Mouse (Mus musculus) heart, embryonic 16.5 days (tissue): ENCODE data around the gene Hoxa6. TPM values are rescaled to one million over a fixed set of nuclear protein-coding genes. Genes with fewer than 3 reads are reported as not detected.

Source experiments
- ATAC-seq: fragments of 200-750 bp; cut with Nextera tagmentation; replicated peaks from 2 replicates; pipeline ENCODE4 v1.8.0; 2017; ENCODE audit warnings: moderate number of reproducible peaks; ENCODE audit not compliant: insufficient read depth, low FRiP score; ENCODE audit errors: extremely low read depth
- H3K27ac ChIP-seq: fragments of 300-500 bp; sonication (generic); 2 replicates; pipeline ENCODE4 v1.5.1; 2014; ENCODE audit warnings: mild to moderate bottlenecking, low read length, control low read depth, moderate library complexity
- H3K27me3 ChIP-seq: fragments of 300-500 bp; sonication (generic); 2 replicates; pipeline ENCODE4 v1.6.1; 2014; ENCODE audit warnings: low read length, mixed read lengths; ENCODE audit not compliant: control insufficient read depth, insufficient read depth
- H3K36me3 ChIP-seq: fragments of 300-500 bp; sonication (generic); 2 replicates; pipeline ENCODE4 v1.6.1; 2014; ENCODE audit not compliant: control insufficient read depth, insufficient read depth
- H3K4me1 ChIP-seq: fragments of 300-500 bp; sonication (generic); 2 replicates; pipeline ENCODE4 v1.6.1; 2014; ENCODE audit warnings: low read length, mixed read lengths; ENCODE audit not compliant: control insufficient read depth, insufficient read depth
- H3K4me2 ChIP-seq: fragments of 300-500 bp; sonication (generic); 2 replicates; pipeline ENCODE4 v1.6.1; 2014; ENCODE audit warnings: low read depth, mild to moderate bottlenecking, control low read depth, low read length
- H3K4me3 ChIP-seq: fragments of 300-500 bp; sonication (generic); 2 replicates; pipeline ENCODE4 v1.5.1; 2014; ENCODE audit warnings: mild to moderate bottlenecking, control low read depth, low read length
- H3K9ac ChIP-seq: fragments of 300-500 bp; sonication (generic); 2 replicates; pipeline ENCODE4 v1.6.1; 2014; ENCODE audit warnings: low read length, control low read depth
- H3K9me3 ChIP-seq: fragments of 300-500 bp; sonication (generic); replicated peaks from 2 replicates; pipeline ENCODE4 v1.6.1; 2016; ENCODE audit warnings: low read length; ENCODE audit not compliant: control insufficient read depth
- WGBS: fragments of 180-500 bp; shearing (Covaris S2); extraction: QIAGEN DNeasy Blood & Tissue Kit; methylation state at CpG from one replicate; pipeline ENCODE4 v1.1.7; 2014; 5-methylcytosine and 5-hydroxymethylcytosine counted together
- polyA plus RNA-seq: library from polyadenylated mRNA; unstranded; fragments of >200 nt; fragmentation: Nextera tagmentation; extraction: Ambion mirVana; gene quantifications from 2 replicates; pipeline ENCODE4 v1.2.1, GENCODE M21; 2015

The Hoxa6 gene
- polyA plus RNA-seq, 1 experiment from 2014 or later, result not detected

DNA sequence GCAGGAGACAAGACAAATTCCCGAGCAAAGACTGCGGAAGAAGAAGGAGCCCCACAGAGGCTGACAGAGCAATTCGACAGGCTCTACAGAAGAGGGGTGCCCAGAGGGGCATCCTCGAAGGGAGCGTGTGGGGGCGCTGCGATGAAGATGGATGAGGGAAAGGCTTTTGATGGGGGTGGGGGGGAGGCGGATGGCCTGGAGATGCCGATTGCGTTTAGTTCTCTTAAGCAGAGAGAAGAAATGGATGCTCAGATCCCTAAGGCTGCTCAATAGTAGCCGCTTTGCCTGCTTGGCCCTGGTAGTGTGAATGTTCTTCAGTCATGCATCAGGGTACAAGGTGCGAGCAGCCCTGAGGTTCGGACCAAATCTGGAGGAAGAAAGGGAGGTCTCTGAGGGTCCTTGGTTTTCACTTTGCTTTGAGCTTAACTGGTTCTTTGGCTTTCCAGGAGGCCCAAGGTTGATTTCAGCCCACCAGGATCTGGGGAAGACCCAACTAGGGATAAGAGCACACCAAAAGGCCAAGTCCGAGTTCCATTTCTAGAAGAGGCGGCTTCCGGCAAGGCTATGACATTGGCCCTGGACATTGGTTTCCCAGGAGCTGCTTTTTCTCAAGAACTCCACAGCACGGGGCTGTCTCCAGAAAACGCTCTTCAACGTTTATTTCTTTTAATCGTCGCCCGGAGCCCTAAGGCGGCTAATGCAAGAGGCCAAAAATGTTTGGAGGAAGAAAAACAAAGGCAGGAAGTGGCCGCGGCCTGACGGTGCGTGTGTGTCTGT is 40.3 kb upstream of the Hoxa6 start:
- Histone ChIP-seq H3K27me3 (peaks cover 93% of the 10 kb centered on the region), H3K27ac (no peak overlapping the region), H3K9me3 (no peaks in the 10 kb centered on the region), H3K4me2 (no peak overlapping the region), H3K36me3 (no peaks in the 10 kb centered on the region), H3K4me3 (no peak overlapping the region), H3K4me1 (0 out of 2 replicates have a peak, but pooled peaks cover 3% of the 10 kb centered on the region), H3K9ac (no peak overlapping the region)
- 1% methylated on average over 27 of the region's 27 CpGs for WGBS
- ATAC-seq, result no peak

DNA sequence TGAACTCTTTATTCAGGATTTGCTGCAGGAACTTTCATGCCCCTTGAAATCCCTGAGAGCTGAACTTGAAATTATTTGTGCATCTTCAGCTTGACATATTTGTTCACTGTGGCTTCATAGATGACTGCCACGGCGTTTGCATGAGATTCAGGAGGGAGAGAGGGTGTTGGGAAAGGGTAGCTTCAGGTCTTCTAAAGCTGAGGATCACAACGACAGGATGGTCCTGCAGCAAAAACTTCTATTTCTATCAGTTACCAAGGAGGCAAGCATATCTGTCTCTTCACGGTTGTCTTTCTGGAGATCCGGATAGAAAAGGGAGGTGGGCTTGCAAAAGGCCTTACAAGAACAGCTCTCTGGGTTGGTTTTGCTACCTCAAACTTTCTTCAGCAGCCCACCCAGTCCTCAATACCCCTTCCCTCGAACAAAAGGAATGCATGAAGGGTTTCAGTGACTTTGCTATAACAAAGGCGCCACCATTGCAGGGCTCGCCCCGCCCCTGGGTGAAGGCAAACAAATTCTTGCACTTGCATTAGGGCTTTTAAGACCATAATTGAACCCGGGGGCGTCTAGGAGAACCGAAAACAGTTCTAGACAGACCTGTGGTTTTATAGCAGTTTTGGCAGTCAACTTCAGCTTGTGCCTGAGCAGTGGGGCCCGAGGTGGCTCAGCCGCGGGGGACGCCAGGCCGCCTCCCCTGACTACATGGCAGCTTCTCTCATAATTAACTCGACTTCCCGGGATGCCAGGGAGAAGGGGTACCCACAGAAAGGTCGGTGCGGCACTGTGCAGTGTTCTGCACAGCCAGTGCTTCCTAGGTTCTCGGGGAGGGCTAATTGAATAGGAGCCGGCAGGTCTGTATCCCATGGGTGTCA is 39.5 kb upstream of the Hoxa6 start:
- no peak overlapping the region for H3K4me3 ChIP-seq
- no peaks in the 10 kb centered on the region for H3K9me3 ChIP-seq
- no peaks in the 10 kb centered on the region for H3K36me3 ChIP-seq
- no peak overlapping the region for H3K9ac ChIP-seq
- H3K4me2 ChIP-seq, result no peak overlapping the region
- ATAC-seq, result no peak
- H3K27ac ChIP-seq, result no peak overlapping the region
- 0 out of 2 replicates have a peak, but pooled peaks cover 3% of the 10 kb centered on the region for H3K4me1 ChIP-seq
- 2% methylated on average over 23 of the region's 23 CpGs for WGBS
- H3K27me3 ChIP-seq, result peaks cover 96% of the 10 kb centered on the region

DNA sequence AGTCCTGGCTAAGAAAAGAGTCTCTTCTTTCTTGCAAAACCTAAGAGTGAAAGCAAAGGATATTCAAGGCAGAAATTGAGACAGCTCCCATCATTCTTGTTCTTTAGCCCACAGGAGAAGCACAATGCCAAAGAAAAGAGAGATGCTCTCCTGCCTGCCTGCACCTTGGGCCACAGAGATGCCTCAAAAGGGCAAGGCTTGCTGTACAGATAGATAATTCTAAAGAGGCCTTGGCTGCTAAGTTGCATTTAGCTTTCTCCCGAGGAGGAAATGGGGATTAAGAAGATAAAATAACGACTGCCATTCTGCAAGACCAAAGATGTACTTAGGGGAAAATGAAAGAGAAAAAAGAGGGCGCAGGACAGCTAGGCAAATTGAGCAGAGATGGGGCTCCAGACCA is 38.4 kb upstream of the Hoxa6 start:
- Histone ChIP-seq H3K27me3 (peaks cover 97% of the 10 kb centered on the region), H3K4me1 (0 out of 2 replicates have a peak, but pooled peaks cover 3% of the 10 kb centered on the region), H3K9me3 (no peaks in the 10 kb centered on the region), H3K36me3 (no peaks in the 10 kb centered on the region), H3K4me3 (no peak overlapping the region), H3K27ac (no peak overlapping the region), H3K9ac (no peak overlapping the region), H3K4me2 (no peak overlapping the region)
- 4% methylated on average over 3 of the region's 3 CpGs for WGBS
- no peak for ATAC-seq

DNA sequence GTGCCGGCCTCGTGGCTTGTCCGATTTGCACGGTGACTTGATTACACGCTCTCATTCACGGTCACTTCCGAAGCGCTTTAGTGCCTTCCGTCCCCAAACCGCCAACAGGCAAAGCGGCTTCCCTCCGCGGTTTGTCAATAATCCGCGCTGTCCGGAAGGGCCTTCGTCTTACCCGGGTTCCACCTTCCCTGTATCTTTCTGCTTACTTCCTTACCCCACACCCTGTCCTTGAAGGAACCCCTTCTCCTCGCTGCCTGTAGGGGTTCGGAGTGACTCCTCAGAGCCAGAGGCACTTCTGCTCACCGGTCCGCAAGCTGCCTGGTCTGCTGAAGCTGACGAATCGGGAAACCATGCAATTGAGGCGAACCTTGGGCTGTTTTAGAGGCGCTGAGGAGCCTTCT is 37.9 kb upstream of the Hoxa6 start:
- Histone ChIP-seq H3K4me3 (no peak overlapping the region), H3K4me1 (0 out of 2 replicates have a peak, but pooled peaks cover 3% of the 10 kb centered on the region), H3K9ac (no peak overlapping the region), H3K27ac (no peak overlapping the region), H3K4me2 (no peak overlapping the region), H3K36me3 (no peaks in the 10 kb centered on the region), H3K27me3 (peaks cover 97% of the 10 kb centered on the region), H3K9me3 (no peaks in the 10 kb centered on the region)
- under 1% methylated on average over 26 of the region's 26 CpGs for WGBS
- no peak for ATAC-seq

DNA sequence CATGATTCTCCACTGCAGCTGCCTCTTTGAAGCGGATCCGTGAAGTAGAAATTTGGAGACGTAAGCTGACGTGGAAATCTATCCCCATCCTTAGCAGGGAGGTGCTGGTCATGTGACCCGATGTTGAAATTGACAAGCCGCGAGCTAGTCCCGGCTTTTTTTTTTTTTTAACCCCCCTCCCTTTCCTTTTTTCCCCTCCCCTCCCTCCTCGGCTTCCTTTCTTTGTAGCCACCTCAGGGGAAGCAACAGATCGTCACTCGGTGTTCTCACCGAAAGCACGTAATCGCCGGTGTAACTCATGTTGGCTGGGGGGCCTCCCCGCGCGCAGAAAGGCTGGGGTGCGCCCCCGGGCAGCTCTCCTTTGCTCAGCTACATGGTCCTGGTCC is 37.2 kb upstream of the Hoxa6 start, which contains the start of gene Hoxa11:
Hoxa11 (minus strand) TSS at position 54 of the 386 bp plus-strand sequence.
- no peak within 1 kb of the TSS for H3K9ac ChIP-seq
- H3K4me1 ChIP-seq, result 0 out of 2 replicates have a peak, but pooled peaks cover 3% of the 10 kb centered on the region
- H3K27me3 ChIP-seq, result peaks cover 97% of the 10 kb centered on the region
- ATAC-seq, result no peak
- no peaks in the 10 kb centered on the region for H3K9me3 ChIP-seq
- peak within 1 kb of the TSS; percentile 30; the same call in 1 of the 2 replicates for H3K4me2 ChIP-seq
- no peak within 1 kb of the TSS for H3K27ac ChIP-seq
- WGBS, result 2% methylated on average over 20 of the region's 20 CpGs
- no peak within 1 kb of the TSS for H3K4me3 ChIP-seq
- no peaks in the 10 kb centered on the region for H3K36me3 ChIP-seq

DNA sequence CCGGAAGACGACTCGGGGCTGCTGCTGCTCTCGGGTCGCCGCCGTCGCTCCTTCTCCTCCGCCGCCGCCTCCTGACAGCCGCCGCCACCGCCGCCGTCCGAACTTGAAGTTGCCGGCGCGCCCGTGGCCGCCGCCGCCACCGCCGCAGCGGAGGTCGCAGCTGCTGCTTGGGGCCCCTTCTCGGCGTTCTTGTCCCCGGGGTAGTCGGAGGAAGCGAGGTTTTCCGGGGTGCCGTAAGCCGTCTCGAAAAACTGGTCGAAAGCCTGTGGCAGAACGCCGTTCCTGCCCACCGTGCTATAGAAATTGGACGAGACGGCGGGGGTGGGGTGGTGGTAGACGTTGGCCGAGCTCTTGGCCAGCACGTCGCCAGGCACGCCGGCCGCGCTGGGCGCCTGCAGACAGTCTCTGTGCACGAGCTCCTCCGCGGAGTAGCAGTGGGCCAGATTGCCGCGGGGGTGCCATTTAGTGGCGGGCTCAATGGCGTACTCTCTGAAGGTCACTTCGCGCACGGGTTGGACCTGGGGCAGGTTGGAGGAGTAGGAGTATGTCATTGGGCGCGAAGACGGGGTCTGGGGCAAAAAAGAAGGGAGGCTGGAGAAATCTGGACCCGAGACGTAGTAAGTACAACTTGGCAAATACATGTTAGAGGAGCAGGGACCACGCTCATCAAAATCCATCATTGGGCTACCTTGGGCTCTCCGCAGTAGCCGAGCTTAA is 36.7 kb upstream of the Hoxa6 start:
- no peak overlapping the region for H3K27ac ChIP-seq

DNA sequence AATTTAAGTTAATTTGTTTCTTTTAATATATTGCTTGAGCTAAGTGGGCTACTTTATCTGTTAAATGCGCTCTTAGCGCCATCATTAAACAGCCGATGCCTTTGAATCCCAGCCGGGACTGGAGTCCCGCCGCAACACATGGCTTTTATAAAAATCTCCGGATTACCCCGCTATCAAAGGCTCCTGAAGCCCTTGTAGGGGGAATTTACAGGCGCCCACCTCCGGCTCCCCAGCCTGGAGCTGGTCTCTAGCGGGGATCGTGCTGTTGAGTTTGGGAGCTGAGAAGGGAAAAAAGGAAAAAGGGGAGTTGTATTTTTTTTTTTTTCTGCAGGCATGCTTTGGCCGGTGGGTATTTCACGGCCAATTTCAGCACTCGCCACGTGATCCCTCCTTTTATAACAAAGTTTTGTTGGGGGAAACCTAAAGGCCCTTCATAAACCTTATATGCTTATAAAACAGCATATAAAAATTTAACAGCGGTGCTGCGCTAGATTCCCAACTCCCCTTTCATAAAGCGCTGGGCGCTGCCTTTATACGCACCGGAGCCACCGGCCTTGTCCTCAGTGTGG is 36.0 kb upstream of the Hoxa6 start:
- Histone ChIP-seq H3K9me3 (no peaks in the 10 kb centered on the region), H3K9ac (no peak overlapping the region), H3K4me3 (no peak overlapping the region), H3K36me3 (no peaks in the 10 kb centered on the region), H3K4me2 (peak overlapping the region; percentile 30; the same call in 1 of the 2 replicates), H3K4me1 (0 out of 2 replicates have a peak, but pooled peaks cover 3% of the 10 kb centered on the region), H3K27me3 (peaks cover 98% of the 10 kb centered on the region), H3K27ac (no peak overlapping the region)
- no peak for ATAC-seq
- WGBS, result 2% methylated on average over 23 of the region's 23 CpGs

More for the DNA sequence above, 36.7 kb upstream of the Hoxa6 start:
- H3K9ac ChIP-seq, result no peak overlapping the region
- ATAC-seq, result no peak
- H3K9me3 ChIP-seq, result no peaks in the 10 kb centered on the region
- peaks cover 98% of the 10 kb centered on the region for H3K27me3 ChIP-seq
- 0 out of 2 replicates have a peak, but pooled peaks cover 3% of the 10 kb centered on the region for H3K4me1 ChIP-seq
- no peaks in the 10 kb centered on the region for H3K36me3 ChIP-seq
- H3K4me2 ChIP-seq, result peak overlapping the region; percentile 30; the same call in 1 of the 2 replicates
- H3K4me3 ChIP-seq, result no peak overlapping the region
- under 1% methylated on average over 67 of the region's 71 CpGs for WGBS

DNA sequence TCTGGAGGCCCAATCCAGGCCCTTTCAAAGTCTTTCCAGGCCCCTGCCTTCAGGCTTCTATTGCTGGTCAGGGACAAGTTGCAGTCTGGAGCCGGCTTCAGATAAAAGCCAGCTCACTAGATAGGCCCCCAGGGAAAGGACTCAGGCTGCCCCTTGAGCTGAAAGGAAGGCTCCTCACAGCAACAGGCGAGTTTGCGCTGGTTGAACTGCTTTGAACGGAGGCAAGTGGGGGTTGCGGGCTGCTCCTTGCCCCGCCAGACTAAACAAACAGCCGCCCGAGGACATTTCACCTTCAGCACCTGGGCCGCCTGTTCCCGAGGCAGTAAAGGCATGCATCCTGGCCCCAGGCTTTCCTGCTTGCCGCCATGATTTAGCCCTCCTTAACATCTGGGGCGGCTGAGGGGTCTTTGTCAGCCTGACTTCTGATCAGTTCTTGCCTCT is 35.2 kb upstream of the Hoxa6 start:
- 0 out of 2 replicates have a peak, but pooled peaks cover 3% of the 10 kb centered on the region for H3K4me1 ChIP-seq
- ATAC-seq, result no peak
- 2% methylated on average over 12 of the region's 12 CpGs for WGBS

More for the DNA sequence above, 35.2 kb upstream of the Hoxa6 start:
- H3K9ac ChIP-seq, result no peak overlapping the region
- no peaks in the 10 kb centered on the region for H3K36me3 ChIP-seq
- no peak overlapping the region for H3K4me3 ChIP-seq
- peaks cover 95% of the 10 kb centered on the region for H3K27me3 ChIP-seq
- H3K9me3 ChIP-seq, result no peaks in the 10 kb centered on the region
- H3K4me2 ChIP-seq, result no peak overlapping the region
- H3K27ac ChIP-seq, result no peak overlapping the region
